Mouse (Mus musculus) midbrain, embryonic 10.5 days (tissue): ENCODE measurements around the gene Slc5a10. TPM values are rescaled to one million over a fixed set of nuclear protein-coding genes. Genes with fewer than 3 reads are reported as not detected.

ENCODE experiments used
- DNase-seq: peaks from one replicate; pipeline ENCODE4 v3.0.0-alpha.2; 2017; ENCODE audit warnings: low spot score
- H3K27ac ChIP-seq: fragments of 300-500 bp; sonication (generic); replicated peaks from 2 replicates; pipeline ENCODE4 v1.5.1; 2016; ENCODE audit warnings: mild to moderate bottlenecking
- H3K27me3 ChIP-seq: fragments of 300-500 bp; sonication (generic); 2 replicates; pipeline ENCODE4 v1.6.1; 2016; ENCODE audit warnings: low read depth, mild to moderate bottlenecking; ENCODE audit not compliant: poor library complexity, severe bottlenecking
- H3K36me3 ChIP-seq: fragments of 300-500 bp; sonication (generic); 2 replicates; pipeline ENCODE4 v1.6.1; 2016; ENCODE audit warnings: mild to moderate bottlenecking, moderate library complexity
- H3K4me1 ChIP-seq: fragments of 300-500 bp; sonication (generic); 2 replicates; pipeline ENCODE4 v1.6.1; 2016
- H3K4me3 ChIP-seq: fragments of 300-500 bp; sonication (generic); 2 replicates; pipeline ENCODE4 v1.5.1; 2016; ENCODE audit warnings: mild to moderate bottlenecking, moderate library complexity
- H3K9me3 ChIP-seq: fragments of 300-500 bp; sonication (generic); replicated peaks from 2 replicates; pipeline ENCODE4 v1.6.1; 2016; ENCODE audit warnings: mild to moderate bottlenecking
- WGBS: fragments of 180-500 bp; shearing (Covaris S2); methylation state at CpG from one replicate; pipeline ENCODE4 v1.1.7; 2016; 5-methylcytosine and 5-hydroxymethylcytosine counted together
- polyA plus RNA-seq: library from polyadenylated mRNA; unstranded; fragments of >200 nt; fragmentation: Nextera tagmentation; extraction: Ambion mirVana; gene quantifications from 2 replicates; pipeline ENCODE4 v1.2.1, GENCODE M21; 2016

Slc5a10 gene
- polyA plus RNA-seq, 1 experiment from 2014 or later: not detected

GRCm38 (mm10) chr11:61722077-61722476, 1.5 kb upstream of the Slc5a10 start:
- Histone ChIP-seq H3K9me3 (no peaks in the 10 kb centered on the region), H3K36me3 (peaks cover 11% of the 10 kb centered on the region), H3K27ac (no peak overlapping the region), H3K27me3 (no peaks in the 10 kb centered on the region), H3K4me3 (no peak overlapping the region), H3K4me1 (no peaks in the 10 kb centered on the region)
- DNase-seq: no peak
- 81% methylated on average over 5 of the region's 5 CpGs for WGBS

GRCm38 (mm10) chr11:61719826-61720225, 800 bp downstream of the Slc5a10 start:
- Histone ChIP-seq H3K36me3 (no peaks in the 10 kb centered on the region), H3K9me3 (no peaks in the 10 kb centered on the region), H3K27ac (no peak overlapping the region), H3K4me1 (no peaks in the 10 kb centered on the region), H3K27me3 (no peaks in the 10 kb centered on the region), H3K4me3 (no peak overlapping the region)
- no peak for DNase-seq
- WGBS: 82% methylated on average over 8 of the region's 8 CpGs

- Histone ChIP-seq H3K36me3 (no peaks in the 10 kb centered on the region), H3K27me3 (no peaks in the 10 kb centered on the region), H3K4me3 (no peak overlapping the region), H3K9me3 (no peaks in the 10 kb centered on the region), H3K27ac (no peak overlapping the region), H3K4me1 (no peaks in the 10 kb centered on the region)
- no peak for DNase-seq
- WGBS: 59% methylated on average over 3 of the region's 3 CpGs
Observed at GRCm38 (mm10) chr11:61719387-61719786, 1.2 kb downstream of the Slc5a10 start.

- DNase-seq: no peak
Observed at GRCm38 (mm10) chr11:61717990-61718389, 2.6 kb downstream of the Slc5a10 start.

GRCm38 (mm10) chr11:61715130-61715529, 5.5 kb downstream of the Slc5a10 start:
- no peaks in the 10 kb centered on the region for H3K36me3 ChIP-seq
- DNase-seq: no peak
- H3K27ac ChIP-seq: no peak overlapping the region
- peaks cover 4% of the 10 kb centered on the region; the same call in 1 of the 2 replicates for H3K4me1 ChIP-seq
- no peaks in the 10 kb centered on the region for H3K9me3 ChIP-seq
- WGBS: 76% methylated on average over 6 of the region's 6 CpGs
- H3K4me3 ChIP-seq: no peak overlapping the region
- H3K27me3 ChIP-seq: no peaks in the 10 kb centered on the region

More at GRCm38 (mm10) chr11:61717990-61718389, 2.6 kb downstream of the Slc5a10 start:
- Histone ChIP-seq H3K4me1 (peaks cover 2% of the 10 kb centered on the region; the same call in 1 of the 2 replicates), H3K36me3 (no peaks in the 10 kb centered on the region), H3K9me3 (no peaks in the 10 kb centered on the region), H3K4me3 (no peak overlapping the region), H3K27me3 (no peaks in the 10 kb centered on the region), H3K27ac (no peak overlapping the region)
- WGBS: 69% methylated on average over 5 of the region's 5 CpGs

DNA sequence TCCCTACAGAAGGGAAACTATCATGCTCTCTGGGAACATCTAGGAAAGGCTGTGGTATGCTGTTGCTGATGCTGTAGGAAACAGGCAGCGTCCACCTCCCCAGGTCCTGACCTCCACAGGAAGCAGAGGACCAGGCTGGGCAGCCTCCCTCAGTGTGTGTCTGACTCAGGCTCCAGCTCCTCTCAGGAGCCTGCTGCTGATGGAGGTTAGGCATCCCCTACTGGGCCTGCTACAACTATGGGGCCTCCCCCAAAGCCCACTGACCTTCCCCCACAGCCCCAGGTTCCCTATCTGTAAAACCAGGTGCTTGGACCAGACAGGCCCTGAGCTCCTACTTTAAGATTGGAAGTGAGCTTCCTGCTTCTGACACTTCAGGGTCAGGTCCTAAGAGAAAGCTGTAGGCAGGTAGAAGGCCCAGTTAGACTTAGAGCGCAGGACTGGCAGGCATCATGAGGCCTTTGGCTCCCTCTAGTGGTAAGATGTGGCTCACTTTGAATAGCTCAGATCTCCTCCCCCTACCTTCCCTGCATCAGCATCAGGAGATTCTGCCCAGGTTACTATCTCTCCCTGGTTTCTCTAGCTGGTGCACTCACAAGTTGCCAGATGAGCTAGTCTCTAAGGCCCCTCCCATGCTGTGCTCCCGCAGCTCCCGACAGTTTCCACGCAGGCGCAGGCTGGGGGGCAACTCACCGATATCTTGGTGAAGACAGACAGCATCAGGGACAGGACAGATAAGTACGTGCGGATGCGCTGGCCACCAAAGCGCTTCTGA, 6.1 kb downstream of the Slc5a10 start:
- Histone ChIP-seq H3K27ac (no peak overlapping the region), H3K4me3 (no peak overlapping the region), H3K27me3 (no peaks in the 10 kb centered on the region), H3K36me3 (no peaks in the 10 kb centered on the region), H3K9me3 (no peaks in the 10 kb centered on the region), H3K4me1 (peaks cover 4% of the 10 kb centered on the region; the same call in 1 of the 2 replicates)
- DNase-seq: peak; percentile 61
- 39% methylated on average over 11 of the region's 11 CpGs for WGBS

GRCm38 (mm10) chr11:61713157-61713855, 7.3 kb downstream of the Slc5a10 start:
- no peak overlapping the region for H3K4me3 ChIP-seq
- no peaks in the 10 kb centered on the region for H3K27me3 ChIP-seq
- 63% methylated on average over 15 of the region's 15 CpGs for WGBS
- H3K4me1 ChIP-seq: peaks cover 4% of the 10 kb centered on the region; the same call in 1 of the 2 replicates
- H3K36me3 ChIP-seq: no peaks in the 10 kb centered on the region
- no peak overlapping the region; the same call in 1 of the 2 replicates for H3K27ac ChIP-seq
- no peaks in the 10 kb centered on the region for H3K9me3 ChIP-seq
- no peak for DNase-seq

DNA sequence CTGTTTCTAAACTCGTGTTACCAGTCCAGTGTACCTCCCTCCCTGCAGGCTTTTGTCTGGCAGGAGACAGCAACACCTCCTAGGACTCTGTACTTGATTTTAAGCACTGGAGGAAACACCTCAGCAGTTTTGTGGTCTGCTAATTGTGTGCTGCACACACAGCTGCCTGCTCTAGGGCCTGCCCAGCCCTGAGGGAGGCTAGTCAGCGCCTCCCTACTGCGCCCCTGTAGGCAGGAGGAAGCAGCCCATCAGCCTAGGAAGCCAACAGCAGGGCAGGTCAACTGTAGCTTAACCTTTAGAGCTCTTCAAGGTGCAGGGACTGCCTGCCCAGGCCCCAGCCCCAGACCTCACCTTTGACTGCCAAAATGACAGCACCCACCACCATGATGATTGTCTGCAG, 11.7 kb downstream of the Slc5a10 start:
- WGBS: 62% methylated on average over 3 of the region's 3 CpGs
- no peaks in the 10 kb centered on the region for H3K9me3 ChIP-seq
- no peaks in the 10 kb centered on the region for H3K27me3 ChIP-seq
- H3K4me1 ChIP-seq: peaks cover 9% of the 10 kb centered on the region; the same call in 1 of the 2 replicates
- DNase-seq: no peak
- H3K27ac ChIP-seq: 0 out of 2 replicates have a peak overlapping the region, but pooled peaks have one; percentile 42
- no peaks in the 10 kb centered on the region for H3K36me3 ChIP-seq
- H3K4me3 ChIP-seq: no peak overlapping the region

- H3K4me3 ChIP-seq: no peak overlapping the region
- H3K27me3 ChIP-seq: no peaks in the 10 kb centered on the region
- peaks cover 19% of the 10 kb centered on the region for H3K4me1 ChIP-seq
- WGBS: 68% methylated on average over 4 of the region's 4 CpGs
- H3K9me3 ChIP-seq: no peaks in the 10 kb centered on the region
- no peak overlapping the region for H3K27ac ChIP-seq
- no peak for DNase-seq
- no peaks in the 10 kb centered on the region for H3K36me3 ChIP-seq
Observed at GRCm38 (mm10) chr11:61706232-61706631, 14.4 kb downstream of the Slc5a10 start.

DNA sequence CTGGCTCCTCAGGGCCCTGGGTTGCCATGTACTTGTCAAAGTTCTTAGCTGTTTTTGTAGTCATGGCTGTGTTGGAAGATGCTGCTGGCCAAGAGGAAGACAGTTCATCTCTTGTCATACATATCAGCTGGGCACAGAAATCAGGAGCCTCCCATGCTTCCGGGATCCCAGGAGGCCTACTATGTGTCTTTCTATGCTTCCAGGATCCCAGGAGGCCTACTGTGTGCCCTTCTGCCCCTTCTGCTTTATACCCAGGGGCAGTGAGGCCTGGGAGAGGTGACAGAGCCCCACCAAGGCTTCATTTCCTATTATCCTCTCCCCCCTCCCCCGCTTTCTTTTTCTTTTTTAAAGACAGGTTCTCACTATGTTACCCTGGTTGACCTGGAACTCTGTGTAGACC, 15.0 kb downstream of the Slc5a10 start:
- WGBS: 95% methylated on average over 2 of the region's 2 CpGs
- Histone ChIP-seq H3K4me1 (peaks cover 25% of the 10 kb centered on the region), H3K4me3 (no peak overlapping the region), H3K36me3 (no peaks in the 10 kb centered on the region), H3K27me3 (no peaks in the 10 kb centered on the region), H3K27ac (no peak overlapping the region; the same call in 1 of the 2 replicates), H3K9me3 (no peaks in the 10 kb centered on the region)
- no peak for DNase-seq

- no peaks in the 10 kb centered on the region for H3K36me3 ChIP-seq
- H3K27me3 ChIP-seq: no peaks in the 10 kb centered on the region
- 90% methylated on average over 5 of the region's 5 CpGs for WGBS
- no peak for DNase-seq
- H3K27ac ChIP-seq: 0 out of 2 replicates have a peak overlapping the region, but pooled peaks have one; percentile 53
- peaks cover 37% of the 10 kb centered on the region for H3K4me1 ChIP-seq
- no peaks in the 10 kb centered on the region for H3K9me3 ChIP-seq
- no peak overlapping the region for H3K4me3 ChIP-seq
Observed at GRCm38 (mm10) chr11:61702494-61702893, 18.1 kb downstream of the Slc5a10 start.

GRCm38 (mm10) chr11:61701696-61702095, 18.9 kb downstream of the Slc5a10 start:
- DNase-seq: peak; percentile 24
- Histone ChIP-seq H3K9me3 (no peaks in the 10 kb centered on the region), H3K4me1 (peaks cover 37% of the 10 kb centered on the region), H3K36me3 (no peaks in the 10 kb centered on the region), H3K27me3 (no peaks in the 10 kb centered on the region), H3K27ac (peak overlapping the region; percentile 53), H3K4me3 (no peak overlapping the region)
- WGBS: 54% methylated on average over 5 of the region's 5 CpGs

DNA sequence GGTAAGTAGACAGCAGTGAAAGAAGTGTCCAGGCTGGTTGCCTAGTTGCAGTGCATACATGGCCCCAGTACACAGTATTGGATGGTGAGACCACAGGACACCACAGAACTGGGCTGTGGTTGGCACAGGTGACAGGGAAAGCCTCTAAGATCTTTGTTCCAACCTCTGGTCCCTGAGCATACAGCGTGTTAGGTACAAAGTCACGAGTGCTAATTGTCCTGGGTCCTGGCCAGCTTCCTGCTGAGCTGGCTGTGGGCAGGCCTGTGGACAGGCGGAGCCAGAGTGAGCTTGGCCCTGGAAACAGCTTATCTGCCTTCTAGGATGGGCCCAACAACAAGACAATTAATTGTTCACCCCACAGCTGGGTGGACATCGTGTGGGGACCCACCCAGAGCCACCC, 20.7 kb downstream of the Slc5a10 start:
- no peaks in the 10 kb centered on the region for H3K36me3 ChIP-seq
- no peaks in the 10 kb centered on the region for H3K27me3 ChIP-seq
- peaks cover 31% of the 10 kb centered on the region for H3K4me1 ChIP-seq
- H3K27ac ChIP-seq: peak overlapping the region; percentile 53; the same call in 1 of the 2 replicates
- 66% methylated on average over 4 of the region's 4 CpGs for WGBS
- H3K9me3 ChIP-seq: no peaks in the 10 kb centered on the region
- no peak for DNase-seq
- H3K4me3 ChIP-seq: no peak overlapping the region
